Mouse (Mus musculus) CH12.LX (cell line): ENCODE measurements at regions not wholly inside any gene's neighbourhood (a gene's known extent, or its start where the extent isn't known, plus 50 kb on each side); places are given as distances from the start of the nearest gene placed in this dataset.

Experiments used
- DNase-seq: peaks from one replicate; pipeline ENCODE4 v3.0.0-alpha.2; 2013; ENCODE audit errors: extremely low read depth
- H3K27ac ChIP-seq: 2 replicates; pipeline ENCODE4 v1.5.1; 2012; ENCODE audit warnings: low read depth, mild to moderate bottlenecking, control low read depth, moderate library complexity; ENCODE audit not compliant: insufficient read depth
- H3K27me3 ChIP-seq: replicated peaks from 2 replicates; pipeline ENCODE3; 2012; ENCODE audit warnings: inconsistent platforms
- H3K36me3 ChIP-seq, 2 experiments: replicated peaks in 1 of 2; 2 replicates each; pipeline versions ENCODE3 to v1.6.1; 2012; ENCODE audit warnings: inconsistent platforms in 1 of 2, low read length in 1 of 2, mild to moderate bottlenecking in 1 of 2, mixed read lengths in 1 of 2, moderate library complexity in 1 of 2; ENCODE audit not compliant: control insufficient read depth in 1 of 2, insufficient read depth in 1 of 2
- H3K4me1 ChIP-seq, 2 experiments: 2 replicates each; pipeline ENCODE4 v1.6.1; 2012; ENCODE audit warnings: inconsistent platforms in 1 of 2, moderate library complexity in 1 of 2; ENCODE audit not compliant: insufficient read depth in 2 of 2, control insufficient read depth in 1 of 2
- H3K4me2 ChIP-seq: 2 replicates; pipeline ENCODE4 v1.6.1; 2012; ENCODE audit warnings: low read depth, mild to moderate bottlenecking, control low read depth; ENCODE audit not compliant: poor library complexity, insufficient read depth, severe bottlenecking
- H3K4me3 ChIP-seq, 3 experiments: fragments of 150-350 bp in 1 of 3; sonication (generic) in 1 of 3; replicated peaks in 1 of 3; 2 replicates each; pipeline versions ENCODE3 to v1.5.1; 2011 to 2012; ENCODE audit warnings: low read depth in 2 of 3, low read length in 2 of 3, mild to moderate bottlenecking in 2 of 3, moderate library complexity in 2 of 3, control low read depth in 1 of 3, improper control_type of control experiment in 1 of 3, inconsistent platforms in 1 of 3, mixed read lengths in 1 of 3; ENCODE audit not compliant: poor library complexity in 1 of 3
- H3K79me2 ChIP-seq: replicated peaks from 2 replicates; pipeline ENCODE4 v1.6.1; 2012; ENCODE audit warnings: mild to moderate bottlenecking, moderate library complexity; ENCODE audit not compliant: control insufficient read depth, poor library complexity, insufficient read depth, severe bottlenecking; ENCODE audit errors: extremely low read depth
- H3K9ac ChIP-seq: 2 replicates; pipeline ENCODE4 v1.6.1; 2012; ENCODE audit warnings: low read depth, mild to moderate bottlenecking, control low read depth, moderate library complexity; ENCODE audit not compliant: insufficient read depth
- H3K9me3 ChIP-seq: replicated peaks from 2 replicates; pipeline ENCODE3; 2012; ENCODE audit warnings: low read length, inconsistent platforms, mixed read lengths
- BHLHE40 ChIP-seq: IDR thresholded peaks from 2 replicates; pipeline ENCODE4 v1.6.1; 2011; ENCODE audit warnings: mild to moderate bottlenecking, low read depth, low read length, improper control_type of control experiment
- ELF1 ChIP-seq: IDR thresholded peaks from 2 replicates; pipeline ENCODE4 v1.6.1; 2014; ENCODE audit warnings: low read depth, mild to moderate bottlenecking, inconsistent platforms, low read length, improper control_type of control experiment
- EP300 ChIP-seq: IDR thresholded peaks from 2 replicates; pipeline ENCODE4 v1.6.1; 2011; ENCODE audit warnings: low read length, improper control_type of control experiment
- ETS1 ChIP-seq: conservative IDR thresholded peaks from 2 replicates; pipeline ENCODE4 v1.6.1; 2012; ENCODE audit warnings: low read depth, mild to moderate bottlenecking, inconsistent platforms, low read length, improper control_type of control experiment, moderate library complexity
- GABPA ChIP-seq: IDR thresholded peaks from 2 replicates; pipeline ENCODE4 v1.6.1; 2012; ENCODE audit warnings: low read depth, low read length, improper control_type of control experiment, inconsistent platforms; ENCODE audit not compliant: insufficient replicate concordance
- HCFC1 ChIP-seq: IDR thresholded peaks from 2 replicates; pipeline ENCODE4 v1.6.1; 2012; ENCODE audit warnings: low read depth, mild to moderate bottlenecking, inconsistent platforms, low read length, improper control_type of control experiment
- JUN ChIP-seq: IDR thresholded peaks from 2 replicates; pipeline ENCODE4 v1.6.1; 2011; ENCODE audit warnings: low read depth, mild to moderate bottlenecking, low read length, improper control_type of control experiment, moderate library complexity; ENCODE audit not compliant: insufficient read depth
- JUND ChIP-seq: conservative IDR thresholded peaks from 2 replicates; pipeline ENCODE4 v1.6.1; 2011; ENCODE audit warnings: low read depth, low read length, improper control_type of control experiment
- MAFK ChIP-seq: IDR thresholded peaks from 2 replicates; pipeline ENCODE4 v1.6.1; 2011; ENCODE audit warnings: low read length, improper control_type of control experiment; ENCODE audit not compliant: insufficient replicate concordance
- MAX ChIP-seq: IDR thresholded peaks from 2 replicates; pipeline ENCODE4 v1.6.1; 2011; ENCODE audit warnings: low read length, improper control_type of control experiment
- MYC ChIP-seq: IDR thresholded peaks from 2 replicates; pipeline ENCODE4 v1.6.1; 2011; ENCODE audit warnings: low read depth, mild to moderate bottlenecking, improper control_type of control experiment, low read length
- NELFE ChIP-seq: IDR thresholded peaks from 2 replicates; pipeline ENCODE4 v1.6.1; 2011; ENCODE audit warnings: low read depth, low read length, improper control_type of control experiment
- POLR2A ChIP-seq: IDR thresholded peaks from 2 replicates; pipeline ENCODE4 v1.6.1; 2011; ENCODE audit warnings: low read depth, mild to moderate bottlenecking, improper control_type of control experiment, low read length
- POLR2AphosphoS2 ChIP-seq: IDR thresholded peaks from 2 replicates; pipeline ENCODE4 v1.6.1; 2011; ENCODE audit warnings: low read depth, low read length, improper control_type of control experiment
- RAD21 ChIP-seq: IDR thresholded peaks from 2 replicates; pipeline ENCODE4 v1.6.1; 2011; ENCODE audit warnings: low read depth, mild to moderate bottlenecking, low read length, improper control_type of control experiment, moderate library complexity
- RCOR1 ChIP-seq: conservative IDR thresholded peaks from 2 replicates; pipeline ENCODE4 v1.6.1; 2012; ENCODE audit warnings: low read depth, mild to moderate bottlenecking, inconsistent platforms, low read length, improper control_type of control experiment
- SIN3A ChIP-seq: IDR thresholded peaks from 2 replicates; pipeline ENCODE4 v1.6.1; 2012; ENCODE audit warnings: low read length, improper control_type of control experiment, inconsistent platforms
- SMC3 ChIP-seq: IDR thresholded peaks from 2 replicates; pipeline ENCODE4 v1.6.1; 2011; ENCODE audit warnings: low read depth, low read length, improper control_type of control experiment
- ZC3H11A ChIP-seq: IDR thresholded peaks from 2 replicates; pipeline ENCODE4 v1.6.1; 2012; ENCODE audit warnings: low read depth, mild to moderate bottlenecking, inconsistent platforms, low read length, improper control_type of control experiment
- ZKSCAN1 ChIP-seq: IDR thresholded peaks from 2 replicates; pipeline ENCODE4 v1.6.1; 2012; ENCODE audit warnings: low read depth, inconsistent platforms, low read length, improper control_type of control experiment, borderline replicate concordance
- dilution Hi-C: fragments of 300-500 bp; cut with MboI; formaldehyde crosslinking; loops from 2 replicates; pipeline ENCODE4 v1.14.3; 2020; ENCODE audit warnings: low sequenced_read_pairs; ENCODE audit not compliant: extremely low pct_unique_long_range_greater_than_20kb, extremely low pct_ligation_motif_present
- in situ Hi-C: fragments of 300-500 bp; cut with MboI; formaldehyde crosslinking; loops from 3 replicates; pipeline ENCODE4 v1.14.3; 2019; ENCODE audit warnings: low sequenced_read_pairs, low pct_ligation_motif_present, low pct_unique_long_range_greater_than_20kb, mixed read lengths

DNA sequence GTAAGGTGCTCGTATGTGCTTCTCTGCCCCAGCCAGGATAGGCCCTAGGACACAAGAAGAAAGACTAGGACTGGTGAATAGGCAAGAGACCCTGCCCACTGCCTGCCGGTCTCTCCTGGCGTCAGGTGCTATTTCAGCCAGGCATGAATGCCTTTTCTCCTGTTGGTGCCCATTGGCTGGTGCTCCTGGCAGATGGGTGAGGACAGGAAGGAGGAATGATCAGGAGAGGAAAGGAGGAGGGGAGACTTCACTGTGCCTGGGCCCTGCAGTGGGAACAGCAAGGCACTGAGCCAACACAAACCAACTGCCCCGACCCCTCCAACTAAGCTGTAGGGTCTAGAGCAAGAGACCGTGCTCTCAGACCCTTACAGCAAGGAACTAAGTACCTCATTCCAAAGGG is 100.4 kb downstream of the Pja1 start:
- H3K27me3 ChIP-seq, result no peaks in the 10 kb centered on the region
- dilution Hi-C loops, result no loop called here
- no peak overlapping the region for H3K9ac ChIP-seq
- H3K4me3 ChIP-seq, result no peak overlapping the region
- H3K4me1 ChIP-seq, result no peaks in the 10 kb centered on the region
- TF ChIP-seq ETS1 (no peak), SIN3A (no peak), SMC3 (no peak), POLR2AphosphoS2 (no peak), JUND (no peak), MAFK (no peak), HCFC1 (no peak)
- TF ChIP-seq, all 38 proteins: peak for 0
- Histone ChIP-seq H3K4me2 (no peak overlapping the region), H3K79me2 (no peaks in the 10 kb centered on the region), H3K27ac (no peak overlapping the region), H3K9me3 (no peaks in the 10 kb centered on the region), H3K36me3 (no peaks in the 10 kb centered on the region)
- in situ Hi-C loops, result no loop called here
- no peak for DNase-seq

DNA sequence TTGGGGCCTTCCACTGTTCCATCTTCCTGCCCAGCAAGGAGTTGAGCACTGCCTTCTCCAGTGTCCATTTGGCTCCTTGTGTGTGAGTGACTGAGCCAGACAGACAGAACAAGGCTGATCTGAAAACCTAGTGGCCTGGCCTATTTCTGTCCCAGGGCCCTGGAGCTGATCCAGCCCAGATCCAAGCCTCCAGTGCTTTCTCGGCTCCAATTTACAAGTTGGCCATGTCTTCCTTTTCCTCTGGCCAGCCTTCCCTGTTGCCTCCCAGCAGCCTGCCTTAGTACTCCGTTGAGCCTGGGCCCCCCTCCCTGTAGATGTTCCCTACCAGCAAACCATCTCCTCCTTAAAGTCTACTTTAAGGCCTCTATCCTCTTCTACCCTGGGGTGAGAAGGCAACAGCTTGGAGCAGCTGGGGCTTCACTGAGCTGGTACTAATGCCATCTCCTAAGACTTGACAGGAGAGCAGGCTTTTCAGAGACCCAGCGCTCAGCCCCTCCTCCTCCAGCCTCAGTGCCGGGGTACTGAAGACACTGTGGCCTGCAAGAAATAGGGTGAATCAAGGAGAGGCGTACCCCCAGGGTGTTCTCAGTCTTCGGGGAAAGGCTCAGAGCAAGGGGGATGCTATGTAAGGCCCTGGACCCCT is 101.7 kb downstream of the Pja1 start:
- Histone ChIP-seq H3K4me3 (no peak overlapping the region), H3K79me2 (no peaks in the 10 kb centered on the region), H3K27me3 (no peaks in the 10 kb centered on the region), H3K9ac (no peak overlapping the region), H3K4me1 (no peaks in the 10 kb centered on the region; a peak in 1 of 4 replicates), H3K36me3 (no peaks in the 10 kb centered on the region), H3K27ac (no peak overlapping the region), H3K9me3 (no peaks in the 10 kb centered on the region), H3K4me2 (no peak overlapping the region)
- TF ChIP-seq MYC, result no peak
- TF ChIP-seq ZC3H11A, result no peak
- TF ChIP-seq RAD21, result no peak
- no peak for TF ChIP-seq HCFC1
- no peak for TF ChIP-seq POLR2A
- no peak for TF ChIP-seq BHLHE40
- no peak for TF ChIP-seq RCOR1
- dilution Hi-C loops, result no loop called here
- DNase-seq, result no peak
- in situ Hi-C loops, result no loop called here

GRCm38 (mm10) chrX:99364072-99364471 is 107.0 kb downstream of the Pja1 start:
- DNase-seq, result no peak
- Histone ChIP-seq H3K36me3 (no peaks in the 10 kb centered on the region), H3K27me3 (no peaks in the 10 kb centered on the region), H3K9me3 (no peaks in the 10 kb centered on the region), H3K4me2 (no peak overlapping the region), H3K79me2 (no peaks in the 10 kb centered on the region), H3K9ac (no peak overlapping the region), H3K27ac (no peak overlapping the region), H3K4me3 (no peak overlapping the region), H3K4me1 (peaks cover 0 to 8% of the 10 kb centered on the region in 2 experiments; a peak in 2 of 4 replicates)
- dilution Hi-C loops (no loop called here), in situ Hi-C loops (no loop called here)
- TF ChIP-seq JUN, result no peak
- TF ChIP-seq ZKSCAN1, result no peak
- no peak for TF ChIP-seq EP300
- no peak for TF ChIP-seq MAFK
- no peak for TF ChIP-seq NELFE
- TF ChIP-seq SIN3A, result no peak
- no peak for TF ChIP-seq JUND
- no peak for TF ChIP-seq POLR2A
- TF ChIP-seq ELF1, result no peak
- no peak for TF ChIP-seq HCFC1
- TF ChIP-seq MAX, result no peak
- TF ChIP-seq ETS1, result no peak
- no peak for TF ChIP-seq GABPA
